Comparison of ENCODE assay signal across 22 mouse cellular contexts in genomic region chr7:114093548-114094174, GRCm38 (mm10). TPM values are rescaled to one million over a fixed set of nuclear protein-coding genes. Genes with fewer than 3 reads are reported as not detected.
DNase-seq lines count a peak whose midpoint lies in the region; ATAC-seq lines count a peak whose summit lies in the region.
"Had no signal": no experiment of that assay in that cellular context is flagged by ENCODE, and none has a peak within 500 bp of the region (broad histone marks: within the 10 kb centered on the region; RNA-seq: fewer than 3 reads in every experiment).

No protein-coding gene starts in this region.

- H3K4me2 ChIP-seq in hindbrain, embryonic 12.5 days (replicated peaks) = no peak overlapping the region
- H3K4me2 ChIP-seq: embryonic facial prominence, embryonic 15.5 days; heart, embryonic 15.5 days; hindbrain, embryonic 14.5 days had no signal

- DNase-seq in CD4-positive, CD25-positive, alpha-beta regulatory T cell, adult 2 months (ENCODE audit: low read depth, low spot score) = peak; percentile 38
- DNase-seq in spleen, postnatal 36 days (ENCODE audit: low spot score in 2 of 2) = peak; percentile 18 to 48
- DNase-seq in spleen, postnatal 4 days (ENCODE audit: low spot score in 2 of 2) = no peak
- peak; percentile 52 for DNase-seq in naive thymus-derived CD4-positive, alpha-beta T cell, adult 2 months (ENCODE audit: low read depth)
- DNase-seq in kidney, postnatal 14 days = no peak
- DNase-seq: adrenal gland, adult 8-10 months; adrenal gland, postnatal 36 days; cerebellum, adult 2 months; cerebellum, postnatal 10 days; embryo, embryonic 11 days; gastrocnemius, adult 2 months; gastrocnemius, postnatal 25 days; heart, postnatal 14 days had no signal

- no peaks in the 10 kb centered on the region for H3K27me3 ChIP-seq in hindbrain, embryonic 12.5 days
- H3K27me3 ChIP-seq: embryonic facial prominence, embryonic 15.5 days; heart, embryonic 15.5 days had no signal

- no peak overlapping the region for H3K9ac ChIP-seq in hindbrain, embryonic 12.5 days
- H3K9ac ChIP-seq: embryonic facial prominence, embryonic 15.5 days; heart, embryonic 15.5 days; hindbrain, embryonic 14.5 days had no signal

- H3K27ac ChIP-seq in hindbrain, embryonic 12.5 days = no peak overlapping the region
- H3K27ac ChIP-seq: embryonic facial prominence, embryonic 15.5 days; forebrain, embryonic 10.5 days; gastrocnemius, adult 2 months; heart, embryonic 15.5 days; hindbrain, embryonic 14.5 days had no signal

- no peak overlapping the region for H3K4me3 ChIP-seq in hindbrain, embryonic 12.5 days
- H3K4me3 ChIP-seq: embryonic facial prominence, embryonic 15.5 days; erythroblast, embryonic 14.5 days; forebrain, embryonic 10.5 days; gastrocnemius, adult 2 months; heart, embryonic 15.5 days had no signal

- WGBS in hindbrain, embryonic 12.5 days = 79% methylated on average over 8 of the region's 8 CpGs

- H3K36me3 ChIP-seq in hindbrain, embryonic 12.5 days = no peaks in the 10 kb centered on the region
- H3K36me3 ChIP-seq: embryonic facial prominence, embryonic 15.5 days; forebrain, embryonic 10.5 days; G1E; heart, embryonic 15.5 days had no signal

- H3K4me1 ChIP-seq in hindbrain, embryonic 12.5 days = peaks cover 4% of the 10 kb centered on the region
- H3K4me1 ChIP-seq: embryonic facial prominence, embryonic 15.5 days had no signal

- H3K9me3 ChIP-seq in hindbrain, embryonic 12.5 days (replicated peaks) = no peaks in the 10 kb centered on the region
- H3K9me3 ChIP-seq: embryonic facial prominence, embryonic 15.5 days; forebrain, embryonic 10.5 days; G1E; heart, embryonic 15.5 days had no signal

- no peak for ATAC-seq in CD4-positive, CD25-positive, alpha-beta regulatory T cell, adult 4 months
- ATAC-seq in hindbrain, embryonic 12.5 days (ENCODE audit: low FRiP score) = no peak
- ATAC-seq: forebrain, embryonic 14.5 days had no signal

RNA-seq across cellular contexts. Expression of gene Rras2, which starts 23.9 kb away (rescaled TPM):
- polyA plus RNA-seq in CD4-positive, CD25-positive, alpha-beta regulatory T cell, adult 4 months (2017; shearing (Covaris generic)) = 10 to 100 TPM in 1 of 2 experiments, 1 to 10 TPM in 1; 7.8 to 11.1 TPM
- polyA plus RNA-seq in hindbrain, embryonic 12.5 days (2016; fragmentation: Nextera tagmentation; extraction: Ambion mirVana) = 19.4 and 21.7 TPM in 2 replicates
- polyA plus RNA-seq: erythroblast, embryonic 14.5 days; G1E had no signal

Comparison
In these comparisons a context has a peak if more than half of its experiments do, and no peak if none do; other contexts are left out.
1. DNase-seq: peak in CD4-positive, CD25-positive, alpha-beta regulatory T cell, adult 2 months (single experiment), spleen, postnatal 36 days (2 of 2) and naive thymus-derived CD4-positive, alpha-beta T cell, adult 2 months (single experiment); none in spleen, postnatal 4 days (0 of 2) and kidney, postnatal 14 days (single experiment).